In the genomic region with DNA sequence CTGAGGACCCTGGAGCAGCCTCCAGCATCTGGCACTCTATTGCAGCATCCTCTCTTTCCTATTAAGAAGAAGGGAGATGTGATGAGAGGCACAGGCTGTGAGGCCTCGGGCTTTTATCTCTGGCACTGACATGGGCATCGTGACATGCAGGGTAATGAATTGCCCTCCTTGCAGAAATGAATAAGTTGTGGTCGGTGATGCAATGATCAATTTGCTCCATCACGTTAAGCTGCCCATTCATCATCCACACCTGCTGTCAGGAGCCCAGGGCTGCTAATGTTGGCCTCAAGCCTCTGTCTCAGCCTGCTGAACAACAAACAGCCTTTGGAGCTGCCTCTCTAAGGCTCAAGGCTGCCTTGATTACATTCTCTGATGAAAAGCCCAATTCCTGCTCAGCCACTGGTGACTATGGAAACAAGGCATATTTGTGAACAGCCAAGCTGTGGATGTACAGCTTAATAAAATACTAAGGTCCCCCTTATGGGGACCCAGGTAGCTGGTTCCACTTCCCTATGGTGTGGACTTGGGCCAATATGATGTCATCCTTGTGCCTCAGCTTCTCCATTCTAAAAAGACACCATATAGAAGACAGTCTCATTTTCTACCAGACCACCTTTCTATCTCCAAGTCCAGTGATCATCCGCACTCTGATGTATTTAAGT, we compare ENCODE assay signal across 13 mouse cellular contexts.
DNase-seq lines count a peak whose midpoint lies in the region; ATAC-seq and TF ChIP-seq lines count a peak whose summit lies in the region.
"Had no signal": no experiment of that assay in that cellular context is flagged by ENCODE, and none has a peak within 500 bp of the region (broad histone marks: within the 10 kb centered on the region; RNA-seq: fewer than 3 reads in every experiment).

No protein-coding gene starts in this region.

- DNase-seq in Muller cell, postnatal 12 days (ENCODE audit: inconsistent ontology term), result peak; percentile 85
- peak; percentile 61 for DNase-seq in brain, adult 2 months (ENCODE audit: low read depth, low spot score)
- peak; percentile 76 for DNase-seq in hindbrain, postnatal 0 days (ENCODE audit: low spot score)
- no peak for DNase-seq in ovary, postnatal 14 days (ENCODE audit: low spot score)
- no peak for DNase-seq in yolk sac, embryonic 10.5 days (ENCODE audit: low spot score)
- no peak for DNase-seq in heart, adult 18-20 months
- DNase-seq: gastrocnemius, postnatal 36 days; lung, postnatal 10 days; right cerebral cortex, postnatal 4 days had no signal

- TF ChIP-seq CTCF in hindbrain, postnatal 0 days (IDR thresholded peaks at IDR 0.05; ENCODE audit: low read depth), result no peak

- peaks cover 10% of the 10 kb centered on the region for H3K4me1 ChIP-seq in forebrain, embryonic 12.5 days
- H3K4me1 ChIP-seq in hindbrain, postnatal 0 days (ENCODE audit: insufficient read depth, low read length), result peaks cover 7% of the 10 kb centered on the region; the same call in 1 of the 2 replicates
- H3K4me1 ChIP-seq: limb, embryonic 13.5 days had no signal

- H3K9me3 ChIP-seq in forebrain, embryonic 12.5 days, result no peaks in the 10 kb centered on the region
- no peaks in the 10 kb centered on the region for H3K9me3 ChIP-seq in hindbrain, postnatal 0 days (ENCODE audit: low read length)
- H3K9me3 ChIP-seq: limb, embryonic 13.5 days had no signal

- no peak overlapping the region for H3K4me2 ChIP-seq in forebrain, embryonic 12.5 days
- H3K4me2 ChIP-seq in hindbrain, postnatal 0 days (ENCODE audit: low read depth, low read length), result no peak overlapping the region
- H3K4me2 ChIP-seq: limb, embryonic 13.5 days had no signal

- no peak overlapping the region for H3K4me3 ChIP-seq in forebrain, embryonic 12.5 days (replicated peaks)
- no peak overlapping the region for H3K4me3 ChIP-seq in hindbrain, postnatal 0 days (ENCODE audit: low read length)
- H3K4me3 ChIP-seq: limb, embryonic 13.5 days; myocyte had no signal

- WGBS in forebrain, embryonic 12.5 days, result 25% methylated on average over 5 of the region's 5 CpGs
- WGBS in hindbrain, postnatal 0 days, result 30% methylated on average over 5 of the region's 5 CpGs

- no peaks in the 10 kb centered on the region for H3K36me3 ChIP-seq in forebrain, embryonic 12.5 days (replicated peaks)
- no peaks in the 10 kb centered on the region for H3K36me3 ChIP-seq in hindbrain, postnatal 0 days (ENCODE audit: insufficient read depth, low read length)
- H3K36me3 ChIP-seq: limb, embryonic 13.5 days had no signal

- no peak overlapping the region for H3K9ac ChIP-seq in forebrain, embryonic 12.5 days
- no peak overlapping the region for H3K9ac ChIP-seq in hindbrain, postnatal 0 days (replicated peaks; ENCODE audit: low read length)
- H3K9ac ChIP-seq: limb, embryonic 13.5 days had no signal

- peak overlapping the region; percentile 53; the same call in 1 of the 2 replicates for H3K27ac ChIP-seq in forebrain, embryonic 12.5 days
- peak overlapping the region; percentile 54; the same call in 1 of the 2 replicates for H3K27ac ChIP-seq in hindbrain, postnatal 0 days
- H3K27ac ChIP-seq: kidney, postnatal 0 days; limb, embryonic 13.5 days had no signal

- ATAC-seq in forebrain, embryonic 12.5 days (ENCODE audit: low FRiP score), result peak; percentile 90
- peak; percentile 94 for ATAC-seq in hindbrain, postnatal 0 days

- no peaks in the 10 kb centered on the region for H3K27me3 ChIP-seq in forebrain, embryonic 12.5 days
- H3K27me3 ChIP-seq in hindbrain, postnatal 0 days (ENCODE audit: insufficient read depth, low read length), result no peaks in the 10 kb centered on the region
- H3K27me3 ChIP-seq: limb, embryonic 13.5 days had no signal

Comparison
In these comparisons a context has a peak if more than half of its experiments do, and no peak if none do; other contexts are left out.
1. DNase-seq: peak in Muller cell, postnatal 12 days (single experiment), brain, adult 2 months (single experiment) and hindbrain, postnatal 0 days (single experiment); none in ovary, postnatal 14 days (single experiment), yolk sac, embryonic 10.5 days (single experiment) and heart, adult 18-20 months (0 of 2).